ENCODE assay signal across 17 mouse cellular contexts in the genomic region with DNA sequence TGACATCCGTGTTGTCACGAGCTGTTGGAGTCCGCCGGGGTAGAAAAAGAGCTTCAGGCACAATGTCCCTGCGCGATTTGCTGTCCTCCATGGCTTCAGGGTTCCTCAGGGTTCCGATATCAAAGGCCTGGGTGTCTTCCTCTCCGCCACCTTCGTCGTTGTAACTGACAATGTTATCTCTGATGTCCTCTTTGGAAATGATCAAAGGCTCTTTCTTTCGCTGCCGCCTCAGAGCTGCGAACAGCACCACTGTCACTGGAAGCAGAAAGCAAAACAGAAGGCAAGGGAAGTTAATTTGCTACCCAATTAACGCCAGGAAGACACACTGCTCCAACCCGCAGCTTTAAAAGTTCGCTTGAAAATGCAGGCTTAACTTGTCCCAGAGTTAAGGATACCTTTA.
DNase-seq lines count a peak whose midpoint lies in the region; ATAC-seq and TF ChIP-seq lines count a peak whose summit lies in the region.
"Had no signal": no experiment of that assay in that cellular context is flagged by ENCODE, and none has a peak within 500 bp of the region (broad histone marks: within the 10 kb centered on the region; RNA-seq: fewer than 3 reads in every experiment).

No protein-coding gene starts in this region.

- no peak overlapping the region for H3K9ac ChIP-seq in forebrain, postnatal 0 days
- no peak overlapping the region for H3K9ac ChIP-seq in heart, postnatal 0 days (replicated peaks; ENCODE audit: low read depth, low read length)
- no peak overlapping the region for H3K9ac ChIP-seq in midbrain, embryonic 14.5 days (replicated peaks; ENCODE audit: low read length)

- no peak for ATAC-seq in forebrain, postnatal 0 days
- ATAC-seq in heart, postnatal 0 days (ENCODE audit: insufficient read depth, low read depth), result no peak
- no peak for ATAC-seq in midbrain, embryonic 14.5 days (ENCODE audit: low FRiP score, low TSS enrichment)

- no peaks in the 10 kb centered on the region; the same call in 1 of the 2 replicates for H3K36me3 ChIP-seq in forebrain, postnatal 0 days (ENCODE audit: insufficient read depth)
- peaks cover 49% of the 10 kb centered on the region for H3K36me3 ChIP-seq in forebrain, embryonic 10.5 days (replicated peaks)
- H3K36me3 ChIP-seq in heart, postnatal 0 days (replicated peaks; ENCODE audit: control insufficient read depth, insufficient read depth, low read length), result no peaks in the 10 kb centered on the region
- no peaks in the 10 kb centered on the region for H3K36me3 ChIP-seq in midbrain, embryonic 14.5 days (ENCODE audit: control insufficient read depth, insufficient read depth, low read length)
- H3K36me3 ChIP-seq in midbrain, embryonic 10.5 days, result peaks cover 42% of the 10 kb centered on the region

- WGBS in forebrain, postnatal 0 days, result 62% methylated on average over 16 of the region's 16 CpGs
- WGBS in forebrain, embryonic 10.5 days, result 82% methylated on average over 16 of the region's 16 CpGs
- 15% methylated on average over 16 of the region's 16 CpGs for WGBS in heart, postnatal 0 days
- 74% methylated on average over 16 of the region's 16 CpGs for WGBS in midbrain, embryonic 14.5 days
- 76% methylated on average over 16 of the region's 16 CpGs for WGBS in midbrain, embryonic 10.5 days

- no peak overlapping the region for H3K4me3 ChIP-seq in forebrain, postnatal 0 days (ENCODE audit: low read depth, low read length)
- H3K4me3 ChIP-seq in forebrain, embryonic 10.5 days, result no peak overlapping the region
- no peak overlapping the region for H3K4me3 ChIP-seq in heart, postnatal 0 days (ENCODE audit: low read depth, low read length)
- no peak overlapping the region for H3K4me3 ChIP-seq in midbrain, embryonic 14.5 days (replicated peaks; ENCODE audit: low read depth, low read length)
- no peak overlapping the region for H3K4me3 ChIP-seq in midbrain, embryonic 10.5 days
- H3K4me3 ChIP-seq: erythroblast, embryonic 14.5 days had no signal

- H3K27me3 ChIP-seq in forebrain, postnatal 0 days (ENCODE audit: insufficient read depth, low read length), result no peaks in the 10 kb centered on the region
- no peaks in the 10 kb centered on the region for H3K27me3 ChIP-seq in forebrain, embryonic 10.5 days (ENCODE audit: poor library complexity, severe bottlenecking)
- H3K27me3 ChIP-seq in heart, postnatal 0 days (ENCODE audit: control insufficient read depth, insufficient read depth, low read length), result no peaks in the 10 kb centered on the region
- H3K27me3 ChIP-seq in midbrain, embryonic 14.5 days (ENCODE audit: control insufficient read depth, insufficient read depth, low read length), result no peaks in the 10 kb centered on the region
- no peaks in the 10 kb centered on the region for H3K27me3 ChIP-seq in midbrain, embryonic 10.5 days (ENCODE audit: low read depth, poor library complexity, severe bottlenecking)

- H3K9me3 ChIP-seq in forebrain, postnatal 0 days (ENCODE audit: low read length), result no peaks in the 10 kb centered on the region
- H3K9me3 ChIP-seq in forebrain, embryonic 10.5 days, result no peaks in the 10 kb centered on the region
- no peaks in the 10 kb centered on the region for H3K9me3 ChIP-seq in heart, postnatal 0 days (replicated peaks; ENCODE audit: control insufficient read depth, low read length)
- H3K9me3 ChIP-seq in midbrain, embryonic 14.5 days (ENCODE audit: control insufficient read depth, low read length), result no peaks in the 10 kb centered on the region
- H3K9me3 ChIP-seq in midbrain, embryonic 10.5 days (replicated peaks), result no peaks in the 10 kb centered on the region

- no peak for TF ChIP-seq POLR2A in brain, embryonic 14.5 days (IDR thresholded peaks at IDR 0.05; ENCODE audit: borderline replicate concordance, extremely low read depth, insufficient read depth, insufficient read length, poor library complexity, severe bottlenecking)

- no peak overlapping the region for H3K4me2 ChIP-seq in forebrain, postnatal 0 days (ENCODE audit: low read depth)
- H3K4me2 ChIP-seq in heart, postnatal 0 days (ENCODE audit: low read depth, low read length), result peak overlapping the region; percentile 30
- no peak overlapping the region for H3K4me2 ChIP-seq in midbrain, embryonic 14.5 days (ENCODE audit: low read length)

- no peaks in the 10 kb centered on the region for H3K4me1 ChIP-seq in forebrain, postnatal 0 days (ENCODE audit: insufficient read depth)
- peaks cover 5% of the 10 kb centered on the region for H3K4me1 ChIP-seq in forebrain, embryonic 10.5 days
- H3K4me1 ChIP-seq in heart, postnatal 0 days (ENCODE audit: control insufficient read depth, insufficient read depth), result no peaks in the 10 kb centered on the region
- H3K4me1 ChIP-seq in midbrain, embryonic 14.5 days (ENCODE audit: control insufficient read depth, insufficient read depth, low read length), result no peaks in the 10 kb centered on the region
- H3K4me1 ChIP-seq in midbrain, embryonic 10.5 days, result no peaks in the 10 kb centered on the region

- no peak overlapping the region for H3K27ac ChIP-seq in forebrain, postnatal 0 days (ENCODE audit: low read depth, low read length)
- H3K27ac ChIP-seq in forebrain, embryonic 10.5 days, result no peak overlapping the region
- H3K27ac ChIP-seq in heart, postnatal 0 days (ENCODE audit: low read depth), result no peak overlapping the region
- no peak overlapping the region for H3K27ac ChIP-seq in midbrain, embryonic 14.5 days (replicated peaks; ENCODE audit: low read depth, low read length)
- no peak overlapping the region for H3K27ac ChIP-seq in midbrain, embryonic 10.5 days (replicated peaks)

- TF ChIP-seq EP300 in heart, postnatal 0 days (IDR thresholded peaks at IDR 0.05; ENCODE audit: low read depth), result no peak

- peak; percentile 9 for DNase-seq in forebrain, postnatal 0 days
- no peak for DNase-seq in forebrain, embryonic 10.5 days (ENCODE audit: extremely low spot score, low spot score)
- DNase-seq in heart, postnatal 0 days (ENCODE audit: low spot score), result no peak
- no peak for DNase-seq in heart, adult 9 months (ENCODE audit: low spot score in 2 of 2)
- DNase-seq in midbrain, embryonic 14.5 days, result peak; percentile 11
- no peak for DNase-seq in midbrain, embryonic 10.5 days (ENCODE audit: low spot score)
- DNase-seq in brain, embryonic 14.5 days (ENCODE audit: low read depth), result peak; percentile 62
- DNase-seq: adrenal gland, postnatal 10 days; B cell, adult 2 months; cerebellum, adult 18-20 months; cerebellum, postnatal 36 days; gastrocnemius, postnatal 25 days; kidney, postnatal 10 days; left cerebral cortex, postnatal 4 days; lung, adult 2 months; thymus, adult 18-20 months had no signal

- TF ChIP-seq CTCF in forebrain, postnatal 0 days (IDR thresholded peaks at IDR 0.05; ENCODE audit: low read depth), result no peak
- no peak for TF ChIP-seq CTCF in heart, postnatal 0 days (IDR thresholded peaks at IDR 0.05; ENCODE audit: low read depth)
- no peak for TF ChIP-seq CTCF in brain, embryonic 14.5 days (IDR thresholded peaks at IDR 0.05; ENCODE audit: borderline replicate concordance, extremely low read depth, insufficient read depth, insufficient read length)

Comparison
In these comparisons a context has a peak if more than half of its experiments do, and no peak if none do; other contexts are left out.
1. DNase-seq: peak in forebrain, postnatal 0 days (single experiment), midbrain, embryonic 14.5 days (single experiment) and brain, embryonic 14.5 days (single experiment); none in forebrain, embryonic 10.5 days (single experiment), heart, postnatal 0 days (single experiment), heart, adult 9 months (0 of 2) and midbrain, embryonic 10.5 days (single experiment).